Mouse (Mus musculus) ES-Bruce4 (cell line): Measurements from ENCODE around the gene Gpr156.

Source experiments
- CTCF ChIP-seq: IDR thresholded peaks from one replicate; pipeline ENCODE4 v1.8.1; 2011; ENCODE audit warnings: low read depth, low read length
- EP300 ChIP-seq: IDR thresholded peaks from 2 replicates; pipeline ENCODE4 v1.6.1; 2011; ENCODE audit warnings: low read depth, low read length; ENCODE audit not compliant: insufficient read depth

DNA sequence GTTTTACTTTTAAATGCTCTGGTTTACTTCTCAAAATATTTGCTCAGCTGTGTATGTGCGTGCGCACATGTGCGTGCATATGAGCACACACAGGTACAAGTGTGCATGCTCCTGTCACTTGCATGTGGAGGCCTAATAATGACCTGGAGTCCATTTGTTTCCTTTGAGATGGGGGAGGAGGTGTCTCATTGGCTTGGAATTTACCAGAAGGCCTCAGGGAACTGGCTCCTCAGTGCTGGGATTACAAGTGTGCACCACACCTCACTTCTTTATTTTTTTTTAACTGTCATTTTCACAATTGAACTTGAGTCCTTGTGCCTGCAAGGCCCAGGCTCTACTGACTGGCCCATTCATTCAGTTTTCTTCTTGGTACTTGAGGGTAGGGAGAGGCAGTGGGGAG lies 38.9 kb upstream of the Gpr156 start:
- no peak for TF ChIP-seq CTCF
- no peak for TF ChIP-seq EP300
